Mouse (Mus musculus): ENCODE data around the gene Mex3a. TPM values are rescaled to one million over a fixed set of nuclear protein-coding genes. Genes with fewer than 3 reads are reported as not detected.

Gene Mex3a
- polyA plus RNA-seq (2015; fragmentation: Nextera tagmentation; extraction: Ambion mirVana) = 6.5 and 7.3 TPM in 2 replicates

GRCm38 (mm10) chr3:88532299-88532674 is at the start of gene Mex3a:
Gene Mex3a, plus strand, starts transcription at chr3:88532395.
- H3K36me3 ChIP-seq (ENCODE audit: control insufficient read depth, insufficient read depth, low read length) = 0 out of 2 replicates have a peak, but pooled peaks cover 3% of the 10 kb centered on the region
- H3K27ac ChIP-seq (ENCODE audit: low read length) = peak within 1 kb of the TSS; percentile 94
- peak within 1 kb of the TSS; percentile 94 for H3K9ac ChIP-seq (ENCODE audit: low read depth, low read length)
- H3K4me1 ChIP-seq (ENCODE audit: control insufficient read depth, insufficient read depth, low read length) = peaks cover 70% of the 10 kb centered on the region
- WGBS = 2% methylated on average over 7 of the region's 31 CpGs
- H3K9me3 ChIP-seq (ENCODE audit: control insufficient read depth, low read length) = no peaks in the 10 kb centered on the region
- no peak for ATAC-seq
- H3K4me2 ChIP-seq (ENCODE audit: low read depth, low read length) = peak within 1 kb of the TSS; percentile 88
- H3K27me3 ChIP-seq (replicated peaks; ENCODE audit: control insufficient read depth, insufficient read depth, low read length) = no peaks in the 10 kb centered on the region
- peak within 1 kb of the TSS; percentile 85 for H3K4me3 ChIP-seq (ENCODE audit: low read length)

- no peaks in the 10 kb centered on the region for H3K9me3 ChIP-seq (ENCODE audit: control insufficient read depth, low read length)
- 80% methylated on average over 8 of the region's 8 CpGs for WGBS
- no peak overlapping the region for H3K9ac ChIP-seq (ENCODE audit: low read depth, low read length)
These were observed 49.1 kb upstream of the Mex3a start for GRCm38 (mm10) chr3:88483141-88483540.

GRCm38 (mm10) chr3:88483621-88484020 is 48.6 kb upstream of the Mex3a start:
- Histone ChIP-seq H3K4me1 (ENCODE audit: control insufficient read depth, insufficient read depth, low read length) (peaks cover 3% of the 10 kb centered on the region), H3K9ac (ENCODE audit: low read depth, low read length) (no peak overlapping the region), H3K27me3 (replicated peaks; ENCODE audit: control insufficient read depth, insufficient read depth, low read length) (peaks cover 7% of the 10 kb centered on the region; the same call in 1 of the 2 replicates), H3K36me3 (ENCODE audit: control insufficient read depth, insufficient read depth, low read length) (peaks cover 18% of the 10 kb centered on the region; the same call in 1 of the 2 replicates), H3K4me3 (ENCODE audit: low read length) (no peak overlapping the region), H3K4me2 (ENCODE audit: low read depth, low read length) (no peak overlapping the region), H3K27ac (ENCODE audit: low read length) (no peak overlapping the region), H3K9me3 (ENCODE audit: control insufficient read depth, low read length) (no peaks in the 10 kb centered on the region)
- ATAC-seq = peak; percentile 55
- 6% methylated on average over 5 of the region's 5 CpGs for WGBS

More at GRCm38 (mm10) chr3:88483141-88483540, 49.1 kb upstream of the Mex3a start:
- ATAC-seq = no peak
- Histone ChIP-seq H3K4me2 (ENCODE audit: low read depth, low read length) (no peak overlapping the region), H3K27me3 (replicated peaks; ENCODE audit: control insufficient read depth, insufficient read depth, low read length) (peaks cover 7% of the 10 kb centered on the region; the same call in 1 of the 2 replicates), H3K4me1 (ENCODE audit: control insufficient read depth, insufficient read depth, low read length) (no peaks in the 10 kb centered on the region), H3K36me3 (ENCODE audit: control insufficient read depth, insufficient read depth, low read length) (peaks cover 18% of the 10 kb centered on the region; the same call in 1 of the 2 replicates), H3K27ac (ENCODE audit: low read length) (no peak overlapping the region), H3K4me3 (ENCODE audit: low read length) (no peak overlapping the region)

GRCm38 (mm10) chr3:88484597-88485316 is 47.4 kb upstream of the Mex3a start:
- Histone ChIP-seq H3K9ac (ENCODE audit: low read depth, low read length) (peak overlapping the region; percentile 2; the same call in 1 of the 2 replicates), H3K4me2 (ENCODE audit: low read depth, low read length) (peak overlapping the region; percentile 20; the same call in 1 of the 2 replicates), H3K27ac (ENCODE audit: low read length) (no peak overlapping the region), H3K27me3 (replicated peaks; ENCODE audit: control insufficient read depth, insufficient read depth, low read length) (peaks cover 7% of the 10 kb centered on the region; the same call in 1 of the 2 replicates), H3K4me1 (ENCODE audit: control insufficient read depth, insufficient read depth, low read length) (peaks cover 11% of the 10 kb centered on the region), H3K4me3 (ENCODE audit: low read length) (no peak overlapping the region), H3K9me3 (ENCODE audit: control insufficient read depth, low read length) (no peaks in the 10 kb centered on the region), H3K36me3 (ENCODE audit: control insufficient read depth, insufficient read depth, low read length) (peaks cover 18% of the 10 kb centered on the region; the same call in 1 of the 2 replicates)
- WGBS = 37% methylated on average over 39 of the region's 39 CpGs
- ATAC-seq = no peak

- H3K27ac ChIP-seq (ENCODE audit: low read length) = no peak overlapping the region
- peaks cover 18% of the 10 kb centered on the region; the same call in 1 of the 2 replicates for H3K36me3 ChIP-seq (ENCODE audit: control insufficient read depth, insufficient read depth, low read length)
- peaks cover 23% of the 10 kb centered on the region for H3K4me1 ChIP-seq (ENCODE audit: control insufficient read depth, insufficient read depth, low read length)
- H3K9me3 ChIP-seq (ENCODE audit: control insufficient read depth, low read length) = no peaks in the 10 kb centered on the region
- no peak overlapping the region for H3K9ac ChIP-seq (ENCODE audit: low read depth, low read length)
- H3K4me2 ChIP-seq (ENCODE audit: low read depth, low read length) = no peak overlapping the region
- no peak overlapping the region for H3K4me3 ChIP-seq (ENCODE audit: low read length)
- peaks cover 7% of the 10 kb centered on the region; the same call in 1 of the 2 replicates for H3K27me3 ChIP-seq (replicated peaks; ENCODE audit: control insufficient read depth, insufficient read depth, low read length)
- ATAC-seq = no peak
- WGBS = 75% methylated on average over 5 of the region's 5 CpGs
These were observed 46.2 kb upstream of the Mex3a start for GRCm38 (mm10) chr3:88486043-88486442.

- no peak overlapping the region for H3K4me3 ChIP-seq (ENCODE audit: low read length)
These were observed 45.3 kb upstream of the Mex3a start for GRCm38 (mm10) chr3:88486887-88487286.

GRCm38 (mm10) chr3:88487396-88487795 is 44.8 kb upstream of the Mex3a start:
- Histone ChIP-seq H3K27me3 (replicated peaks; ENCODE audit: control insufficient read depth, insufficient read depth, low read length) (peaks cover 7% of the 10 kb centered on the region; the same call in 1 of the 2 replicates), H3K36me3 (ENCODE audit: control insufficient read depth, insufficient read depth, low read length) (peaks cover 18% of the 10 kb centered on the region; the same call in 1 of the 2 replicates), H3K4me1 (ENCODE audit: control insufficient read depth, insufficient read depth, low read length) (peaks cover 28% of the 10 kb centered on the region), H3K4me2 (ENCODE audit: low read depth, low read length) (no peak overlapping the region), H3K27ac (ENCODE audit: low read length) (no peak overlapping the region), H3K9me3 (ENCODE audit: control insufficient read depth, low read length) (no peaks in the 10 kb centered on the region), H3K9ac (ENCODE audit: low read depth, low read length) (no peak overlapping the region), H3K4me3 (ENCODE audit: low read length) (no peak overlapping the region)
- WGBS = 82% methylated on average over 1 of the region's 1 CpGs
- ATAC-seq = no peak

More at GRCm38 (mm10) chr3:88486887-88487286, 45.3 kb upstream of the Mex3a start:
- peaks cover 18% of the 10 kb centered on the region; the same call in 1 of the 2 replicates for H3K36me3 ChIP-seq (ENCODE audit: control insufficient read depth, insufficient read depth, low read length)
- H3K9ac ChIP-seq (ENCODE audit: low read depth, low read length) = no peak overlapping the region
- no peak overlapping the region for H3K4me2 ChIP-seq (ENCODE audit: low read depth, low read length)
- H3K27me3 ChIP-seq (replicated peaks; ENCODE audit: control insufficient read depth, insufficient read depth, low read length) = peaks cover 7% of the 10 kb centered on the region; the same call in 1 of the 2 replicates
- H3K9me3 ChIP-seq (ENCODE audit: control insufficient read depth, low read length) = no peaks in the 10 kb centered on the region
- no peak for ATAC-seq
- no peak overlapping the region for H3K27ac ChIP-seq (ENCODE audit: low read length)
- H3K4me1 ChIP-seq (ENCODE audit: control insufficient read depth, insufficient read depth, low read length) = peaks cover 26% of the 10 kb centered on the region
- WGBS = 83% methylated on average over 4 of the region's 4 CpGs

- H3K36me3 ChIP-seq (ENCODE audit: control insufficient read depth, insufficient read depth, low read length) = no peaks in the 10 kb centered on the region
- H3K9ac ChIP-seq (ENCODE audit: low read depth, low read length) = 0 out of 2 replicates have a peak overlapping the region, but pooled peaks have one; percentile 76
- 72% methylated on average over 11 of the region's 11 CpGs for WGBS
- peaks cover 57% of the 10 kb centered on the region for H3K4me1 ChIP-seq (ENCODE audit: control insufficient read depth, insufficient read depth, low read length)
- H3K27ac ChIP-seq (ENCODE audit: low read length) = peak overlapping the region; percentile 91
- H3K9me3 ChIP-seq (ENCODE audit: control insufficient read depth, low read length) = no peaks in the 10 kb centered on the region
- H3K4me2 ChIP-seq (ENCODE audit: low read depth, low read length) = peak overlapping the region; percentile 87; the same call in 1 of the 2 replicates
- no peak overlapping the region for H3K4me3 ChIP-seq (ENCODE audit: low read length)
- ATAC-seq = no peak
- H3K27me3 ChIP-seq (replicated peaks; ENCODE audit: control insufficient read depth, insufficient read depth, low read length) = no peaks in the 10 kb centered on the region
These were observed 38.3 kb upstream of the Mex3a start for GRCm38 (mm10) chr3:88493706-88494582.
